In genomic region chr4:32570939-32571317, GRCm38 (mm10) we compare ENCODE assay signal across 14 mouse cellular contexts. TPM values are rescaled to one million over a fixed set of nuclear protein-coding genes. Genes with fewer than 3 reads are reported as not detected.
DNase-seq lines count a peak whose midpoint lies in the region; ATAC-seq lines count a peak whose summit lies in the region.
"Had no signal": no experiment of that assay in that cellular context is flagged by ENCODE, and none has a peak within 500 bp of the region (broad histone marks: within the 10 kb centered on the region; RNA-seq: fewer than 3 reads in every experiment).

No protein-coding gene starts in this region.

- 77% methylated on average over 8 of the region's 8 CpGs for WGBS in heart, embryonic 15.5 days
- 68% methylated on average over 8 of the region's 8 CpGs for WGBS in hindbrain, embryonic 14.5 days
- 70% methylated on average over 8 of the region's 8 CpGs for WGBS in liver, embryonic 15.5 days (ENCODE audit: insufficient replicate concordance)
- 62% methylated on average over 8 of the region's 8 CpGs for WGBS in neural tube, embryonic 15.5 days

- intact Hi-C loops in heart, postnatal 14 days (cut with DNase I), result loop anchor here (2.0 to 10.0 kb wide), 4 partner anchors 32 to 596 kb away; partner anchors contain the start of gene Bach2
- intact Hi-C loops in left cerebral cortex, postnatal 14 days (cut with DNase I), result loop anchor here (2.0 kb wide), 1 partner anchor 514 kb away; no protein-coding TSS in a partner anchor

- H3K9ac ChIP-seq in heart, embryonic 15.5 days, result 0 out of 2 replicates have a peak overlapping the region, but pooled peaks have one; percentile 3
- H3K9ac ChIP-seq in hindbrain, embryonic 14.5 days, result no peak overlapping the region
- H3K9ac ChIP-seq in liver, embryonic 15.5 days, result no peak overlapping the region
- H3K9ac ChIP-seq in neural tube, embryonic 15.5 days (replicated peaks), result no peak overlapping the region
- H3K9ac ChIP-seq: lung, embryonic 15.5 days had no signal

- no peak overlapping the region for H3K27ac ChIP-seq in heart, embryonic 15.5 days
- peak overlapping the region; percentile 68 for H3K27ac ChIP-seq in hindbrain, embryonic 14.5 days
- H3K27ac ChIP-seq in liver, embryonic 15.5 days (replicated peaks), result peak overlapping the region; percentile 80
- peak overlapping the region; percentile 24 for H3K27ac ChIP-seq in neural tube, embryonic 15.5 days (replicated peaks)
- H3K27ac ChIP-seq: lung, embryonic 15.5 days had no signal

- ATAC-seq in heart, embryonic 15.5 days (replicated peaks; ENCODE audit: insufficient number of reproducible peaks, insufficient read depth, low FRiP score, low read depth), result no peak
- no peak for ATAC-seq in hindbrain, embryonic 14.5 days (ENCODE audit: low FRiP score)
- ATAC-seq in liver, embryonic 15.5 days (ENCODE audit: insufficient read depth), result peak; percentile 72
- ATAC-seq in neural tube, embryonic 15.5 days (ENCODE audit: low FRiP score), result no peak

- no peak overlapping the region for H3K4me3 ChIP-seq in heart, embryonic 15.5 days
- no peak overlapping the region for H3K4me3 ChIP-seq in hindbrain, embryonic 14.5 days (replicated peaks; ENCODE audit: low read length)
- no peak overlapping the region for H3K4me3 ChIP-seq in liver, embryonic 15.5 days (replicated peaks)
- no peak overlapping the region for H3K4me3 ChIP-seq in neural tube, embryonic 15.5 days (replicated peaks)
- H3K4me3 ChIP-seq: erythroblast, embryonic 14.5 days; lung, embryonic 15.5 days had no signal

- no peaks in the 10 kb centered on the region for H3K36me3 ChIP-seq in heart, embryonic 15.5 days
- peaks cover 8% of the 10 kb centered on the region for H3K36me3 ChIP-seq in hindbrain, embryonic 14.5 days (replicated peaks; ENCODE audit: control insufficient read depth, insufficient read depth)
- no peaks in the 10 kb centered on the region for H3K36me3 ChIP-seq in liver, embryonic 15.5 days (replicated peaks)
- peaks cover 6% of the 10 kb centered on the region; the same call in 1 of the 2 replicates for H3K36me3 ChIP-seq in neural tube, embryonic 15.5 days
- H3K36me3 ChIP-seq: lung, embryonic 15.5 days had no signal

- DNase-seq in heart, postnatal 14 days, result no peak
- no peak for DNase-seq in hindbrain, embryonic 14.5 days (ENCODE audit: low spot score)
- DNase-seq in urinary bladder, postnatal 4 days (ENCODE audit: low spot score in 2 of 2), result no peak
- no peak for DNase-seq in left cerebral cortex, postnatal 14 days (ENCODE audit: low spot score in 2 of 2)
- no peak for DNase-seq in Muller cell, postnatal 12 days (ENCODE audit: inconsistent ontology term)
- DNase-seq: gastrocnemius, postnatal 25 days had no signal

- no peaks in the 10 kb centered on the region for H3K4me1 ChIP-seq in heart, embryonic 15.5 days (replicated peaks)
- peaks cover 33% of the 10 kb centered on the region for H3K4me1 ChIP-seq in hindbrain, embryonic 14.5 days (replicated peaks; ENCODE audit: control insufficient read depth, insufficient read depth, low read length)
- H3K4me1 ChIP-seq in liver, embryonic 15.5 days (replicated peaks), result peaks cover 18% of the 10 kb centered on the region
- peaks cover 27% of the 10 kb centered on the region for H3K4me1 ChIP-seq in neural tube, embryonic 15.5 days

- no peaks in the 10 kb centered on the region for H3K27me3 ChIP-seq in heart, embryonic 15.5 days
- no peaks in the 10 kb centered on the region for H3K27me3 ChIP-seq in hindbrain, embryonic 14.5 days (ENCODE audit: control insufficient read depth, insufficient read depth, low read length)
- H3K27me3 ChIP-seq in liver, embryonic 15.5 days, result no peaks in the 10 kb centered on the region
- H3K27me3 ChIP-seq in neural tube, embryonic 15.5 days (replicated peaks), result no peaks in the 10 kb centered on the region
- H3K27me3 ChIP-seq: lung, embryonic 15.5 days had no signal

- H3K4me2 ChIP-seq in heart, embryonic 15.5 days, result no peak overlapping the region
- H3K4me2 ChIP-seq in hindbrain, embryonic 14.5 days (replicated peaks), result no peak overlapping the region
- peak overlapping the region; percentile 37 for H3K4me2 ChIP-seq in liver, embryonic 15.5 days
- no peak overlapping the region for H3K4me2 ChIP-seq in neural tube, embryonic 15.5 days
- H3K4me2 ChIP-seq: lung, embryonic 15.5 days had no signal

- H3K9me3 ChIP-seq in heart, embryonic 15.5 days (replicated peaks), result no peaks in the 10 kb centered on the region
- H3K9me3 ChIP-seq in hindbrain, embryonic 14.5 days (ENCODE audit: control insufficient read depth, low read length), result no peaks in the 10 kb centered on the region
- H3K9me3 ChIP-seq in liver, embryonic 15.5 days (replicated peaks), result no peaks in the 10 kb centered on the region
- H3K9me3 ChIP-seq in neural tube, embryonic 15.5 days (replicated peaks), result no peaks in the 10 kb centered on the region
- H3K9me3 ChIP-seq: lung, embryonic 15.5 days had no signal

RNA-seq across cellular contexts. Expression of gene Gja10, which starts 31.6 kb away (rescaled TPM):
- polyA plus RNA-seq in heart, embryonic 15.5 days (2015; fragmentation: Nextera tagmentation; extraction: Ambion mirVana), result not detected in 2 replicates
- total RNA-seq in heart, postnatal 14 days (2021), result not detected
- 0.22 TPM in 1 of 2 replicates, not detected in the other for polyA plus RNA-seq in hindbrain, embryonic 14.5 days (2014; fragmentation: Nextera tagmentation; extraction: Ambion mirVana)
- polyA plus RNA-seq in liver, embryonic 15.5 days (2015; fragmentation: Nextera tagmentation; extraction: Ambion mirVana), result 0.05 and 0.06 TPM in 2 replicates
- not detected in 2 replicates for polyA plus RNA-seq in neural tube, embryonic 15.5 days (2015; fragmentation: Nextera tagmentation; extraction: Ambion mirVana)
- not detected for total RNA-seq in left cerebral cortex, postnatal 14 days (2021)
- total RNA-seq: gastrocnemius, postnatal 25 days; heart, postnatal 4 days; layer of hippocampus, postnatal 10 days had no signal
- polyA plus RNA-seq: erythroblast, embryonic 14.5 days; lung, embryonic 15.5 days; urinary bladder, adult 2 months had no signal

RNA-seq across cellular contexts. Expression of gene Casp8ap2, which starts 44.3 kb away (rescaled TPM):
- 24.7 and 31.6 TPM in 2 replicates for polyA plus RNA-seq in heart, embryonic 15.5 days (2015; fragmentation: Nextera tagmentation; extraction: Ambion mirVana)
- 1 to 10 TPM; 6.3 to 6.4 TPM for total RNA-seq in heart, postnatal 14 days (2021)
- 33.9 and 34.6 TPM in 2 replicates for polyA plus RNA-seq in hindbrain, embryonic 14.5 days (2014; fragmentation: Nextera tagmentation; extraction: Ambion mirVana)
- 26.1 and 26.6 TPM in 2 replicates for polyA plus RNA-seq in liver, embryonic 15.5 days (2015; fragmentation: Nextera tagmentation; extraction: Ambion mirVana)
- 38.9 and 45.2 TPM in 2 replicates for polyA plus RNA-seq in neural tube, embryonic 15.5 days (2015; fragmentation: Nextera tagmentation; extraction: Ambion mirVana)
- total RNA-seq in left cerebral cortex, postnatal 14 days (2021), result 1 to 10 TPM; 8.4 to 8.6 TPM
